Mouse (Mus musculus) E14TG2a.4 (cell line): ENCODE results near the gene Luc7l3.

ENCODE experiments used
- CTCF ChIP-seq: conservative IDR thresholded peaks from 2 replicates; pipeline ENCODE4 v1.5.1; 2014; ENCODE audit warnings: low read length
- POU5F1 ChIP-seq: IDR thresholded peaks from 2 replicates; pipeline ENCODE4 v1.6.1; 2014; ENCODE audit warnings: low read length, borderline replicate concordance

GRCm38 (mm10) chr11:94276869-94277337 lies 44.9 kb downstream of the Luc7l3 start:
- TF ChIP-seq CTCF = peak; percentile 89
- TF ChIP-seq POU5F1 = no peak
